Mouse (Mus musculus): ENCODE data around the gene Fam124b. TPM values are rescaled to one million over a fixed set of nuclear protein-coding genes. Genes with fewer than 3 reads are reported as not detected.

Gene Fam124b
- total RNA-seq, 2 experiments from 2014 or later = 0.51 to 0.70 TPM

- no peak for DNase-seq
Measured at GRCm38 (mm10) chr1:80167706-80168105, 50.6 kb downstream of the Fam124b start.

DNA sequence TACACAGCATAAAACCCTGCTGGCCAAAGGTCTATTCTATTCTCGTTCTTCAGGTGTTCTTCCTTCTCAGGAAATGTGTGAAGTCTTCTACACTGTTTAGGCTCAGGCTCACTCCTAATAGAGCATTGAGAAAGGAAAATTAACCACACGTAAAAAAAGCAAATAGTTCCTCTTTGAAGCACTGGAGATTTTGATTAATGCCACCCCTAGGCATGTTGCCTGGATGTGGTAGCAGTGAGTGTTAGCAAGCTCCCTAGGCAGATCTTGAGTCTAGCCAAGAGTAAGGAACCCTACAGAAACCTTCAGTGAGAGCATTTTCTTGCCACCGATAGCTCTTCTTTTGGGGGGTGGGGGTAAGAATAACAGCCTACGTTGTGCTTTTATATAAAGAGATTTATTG lies 51.7 kb downstream of the Fam124b start:
- DNase-seq = no peak

- no peak for DNase-seq
Measured at GRCm38 (mm10) chr1:80165391-80165790, 52.9 kb downstream of the Fam124b start.

DNA sequence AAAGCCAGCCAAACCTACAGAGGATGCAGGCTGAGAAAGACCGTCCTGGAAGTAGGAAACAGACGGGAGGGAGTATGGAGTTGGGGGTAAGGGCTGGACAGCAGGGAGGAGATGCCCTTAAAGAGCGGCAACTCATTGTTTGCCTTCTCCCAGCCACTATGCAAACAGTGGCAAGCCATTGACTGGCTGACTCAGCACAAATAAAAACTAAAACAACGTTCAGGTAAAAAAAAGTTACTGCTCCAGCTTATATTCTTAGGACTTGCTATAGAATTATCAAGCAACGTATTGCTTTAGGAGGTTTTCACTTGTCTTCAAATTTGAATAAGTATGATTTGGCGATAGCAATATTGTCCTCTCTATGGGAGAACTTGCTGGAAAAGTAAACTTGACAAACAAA lies 55.3 kb downstream of the Fam124b start:
- no peak for DNase-seq

DNA sequence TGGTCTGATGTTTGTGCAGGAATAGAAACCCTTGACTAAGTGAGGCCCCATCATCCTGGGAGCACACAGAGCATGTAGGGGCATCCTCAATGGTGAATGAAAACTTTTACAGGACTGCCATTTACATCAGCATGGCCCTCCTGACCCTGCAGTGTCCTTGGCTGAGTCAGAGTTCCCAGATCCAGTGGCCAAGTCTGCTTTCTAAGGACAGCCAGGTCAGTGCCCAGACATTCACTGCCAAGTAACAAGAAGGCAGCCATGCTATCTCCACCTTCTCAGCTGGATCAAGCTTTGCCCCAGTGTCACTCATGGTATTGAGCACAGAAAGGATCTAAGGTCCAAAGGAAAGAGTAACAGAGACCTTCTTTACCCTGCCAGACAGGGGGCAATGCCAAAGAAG lies 58.7 kb downstream of the Fam124b start:
- no peak for DNase-seq

GRCm38 (mm10) chr1:80154902-80155301 lies 63.4 kb downstream of the Fam124b start:
- no peak for DNase-seq

DNA sequence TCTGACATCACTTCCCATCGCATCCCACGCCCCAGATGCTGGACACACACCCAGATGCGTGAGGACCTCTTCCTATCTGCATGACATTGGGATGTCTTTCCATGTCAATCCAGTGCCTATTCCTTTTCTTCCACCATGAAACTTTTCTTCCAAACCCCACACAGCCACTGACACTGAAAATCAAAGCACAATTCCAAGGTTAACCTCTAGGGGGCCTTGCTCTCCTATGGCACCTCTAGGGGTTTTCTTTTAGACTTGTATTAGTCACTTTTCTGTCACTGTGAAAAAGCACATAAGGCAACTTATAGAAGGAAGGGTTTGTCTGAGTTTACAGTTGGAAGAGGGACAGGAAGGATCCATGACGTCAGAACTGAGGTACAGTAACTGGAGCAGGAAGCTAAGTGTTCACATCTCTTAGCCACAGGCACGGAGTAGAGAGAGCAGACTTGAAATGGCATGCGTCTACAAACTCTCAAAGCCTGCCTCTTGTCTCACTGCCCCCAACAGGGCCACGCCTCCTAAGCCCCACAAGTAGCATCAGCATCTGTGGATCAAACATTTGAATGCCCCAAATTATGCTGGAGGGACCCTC lies 65.1 kb downstream of the Fam124b start:
- no peak for DNase-seq

GRCm38 (mm10) chr1:80150681-80151080 lies 67.6 kb downstream of the Fam124b start:
- DNase-seq = no peak

Other genes with a start within 250 kb of the Fam124b start
- 100 to 1,000 TPM; 124 to 125 TPM for gene Cul3, start 122.0 kb upstream of the Fam124b start, total RNA-seq (2021)
- not detected for gene Gm45261, start 243.0 kb upstream of the Fam124b start, total RNA-seq (2021)